Mouse (Mus musculus) adrenal gland, adult (tissue): ENCODE results near the gene Arrdc5.

Experiments used
- DNase-seq, 2 experiments: peaks; one replicate each; pipeline ENCODE4 v3.0.0; 2022 to 2023; ENCODE audit warnings: low spot score in 1 of 2; ENCODE audit not compliant: inconsistent age in 2 of 2

The Arrdc5 gene

DNA sequence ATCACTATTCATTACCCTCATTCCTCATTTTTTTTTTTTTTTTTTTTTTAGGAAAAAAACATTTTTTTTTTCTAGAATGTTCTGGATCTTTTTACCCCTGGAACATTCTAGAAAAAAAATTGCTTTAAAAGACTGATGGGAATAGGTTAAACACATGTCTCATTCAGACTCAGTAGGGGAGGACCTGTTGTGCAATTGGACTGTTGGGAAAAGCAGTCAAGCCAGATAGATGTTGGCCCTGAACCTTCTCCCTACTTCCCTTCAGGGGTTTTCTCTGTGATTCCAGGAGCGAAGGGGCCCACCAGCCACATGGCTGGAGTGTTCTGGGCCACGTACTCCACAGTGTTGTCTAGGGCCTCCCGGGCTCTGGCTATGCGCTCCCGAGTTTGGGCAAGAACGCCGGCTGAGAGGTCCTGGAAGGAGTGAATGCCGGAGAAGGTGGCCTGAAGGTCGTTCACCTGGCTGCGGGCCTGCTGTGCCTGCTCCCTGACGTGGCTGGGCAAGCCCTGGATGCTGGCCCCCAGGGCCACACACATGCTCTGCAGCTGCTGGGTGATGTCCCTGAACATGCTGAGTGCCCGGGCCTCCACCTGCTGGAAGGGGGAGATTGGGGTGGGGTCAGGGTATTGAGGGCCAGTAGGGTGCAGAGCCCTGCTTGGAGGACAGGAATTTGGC lies 20.5 kb downstream of the Arrdc5 start:
- peak in 1 of 2 experiments; percentile 85 for DNase-seq

DNA sequence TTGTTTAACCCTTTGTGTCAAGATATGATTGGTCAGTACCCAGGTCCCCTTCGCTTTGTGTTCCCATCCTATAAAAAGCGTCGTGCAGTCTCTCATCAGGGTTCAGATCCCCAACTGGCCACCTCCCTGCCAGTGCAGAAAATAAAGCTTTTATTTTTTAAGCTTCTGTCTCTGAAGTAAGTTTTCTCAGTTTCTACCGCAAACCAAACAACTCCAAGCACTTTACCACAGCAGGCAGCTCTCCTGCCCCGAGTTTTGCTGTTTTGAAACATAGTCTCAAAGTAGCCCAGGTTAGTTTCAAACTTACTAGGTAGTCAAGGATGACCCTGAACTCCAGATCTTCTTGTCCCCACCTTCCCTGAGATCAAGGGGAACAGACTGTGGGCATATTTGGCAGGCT lies 21.7 kb downstream of the Arrdc5 start:
- no peak for DNase-seq

DNA sequence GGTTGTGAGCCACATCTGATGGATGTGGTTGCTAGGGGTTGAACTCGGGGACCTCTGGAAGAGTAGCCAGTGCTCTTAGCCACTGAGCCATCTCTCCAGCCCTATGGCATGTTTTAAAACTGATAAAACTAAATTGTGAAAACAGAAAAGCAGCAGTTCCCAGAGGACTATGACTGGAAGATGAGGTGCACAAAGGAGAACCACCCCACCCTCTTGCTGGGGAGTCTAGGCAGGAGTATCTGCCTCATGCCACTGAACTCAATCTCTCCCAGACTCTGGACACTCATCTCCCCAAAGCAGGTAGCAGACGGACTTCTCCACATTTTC lies 22.6 kb downstream of the Arrdc5 start:
- DNase-seq: peak in 1 of 2 experiments; percentile 21

DNA sequence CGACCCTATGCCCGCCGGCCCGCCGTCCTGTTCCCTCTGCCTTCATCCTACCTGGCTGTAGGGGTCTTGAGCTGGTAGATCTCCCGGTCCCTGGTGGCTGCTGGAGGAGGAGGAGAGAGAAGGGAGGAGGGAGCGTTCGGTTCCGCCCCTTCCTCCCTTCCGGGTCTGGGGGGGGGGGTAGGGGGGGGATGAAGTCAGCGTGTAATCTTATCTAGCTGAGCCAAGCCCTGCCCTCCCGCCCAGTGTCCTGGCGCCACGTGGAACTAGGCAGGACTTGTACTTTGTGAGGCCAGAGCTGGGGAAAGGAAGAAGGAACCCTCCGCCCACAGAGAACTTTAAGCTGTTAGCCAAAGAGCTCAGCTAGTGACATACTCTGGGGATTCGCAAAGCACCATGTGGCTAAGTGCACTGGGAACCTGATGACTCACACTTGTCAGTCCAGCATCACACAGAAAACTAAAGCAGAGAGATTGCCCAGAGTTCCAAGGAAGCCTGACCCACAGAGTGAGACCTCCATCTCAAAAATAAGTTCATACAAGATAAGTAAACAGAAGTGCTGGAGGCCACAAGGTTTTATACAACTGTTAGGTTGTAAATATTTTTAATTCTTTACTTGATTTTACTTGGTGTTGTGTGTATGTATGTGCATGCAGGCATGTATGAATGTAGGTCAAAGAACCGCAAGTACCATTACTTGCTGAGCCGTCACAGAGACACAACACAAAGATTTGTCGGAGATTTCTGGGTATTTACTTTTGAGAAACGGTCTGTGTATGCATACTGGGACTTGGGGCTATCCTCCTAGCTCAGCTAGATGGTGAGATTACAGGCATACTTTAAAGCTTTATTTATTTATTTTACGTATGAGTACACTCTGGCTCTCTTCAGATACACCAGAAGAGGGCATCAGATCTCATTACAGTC lies 23.2 kb downstream of the Arrdc5 start, which contains the start of gene Ticam1:
TSS of gene Ticam1 (minus strand) at position 144 of the 924 bp plus-strand sequence.
- peak; percentile 96 to 97 for DNase-seq

- DNase-seq: peak; percentile 72 to 87
These were observed 24.1 kb downstream of the Arrdc5 start for GRCm38 (mm10) chr17:56275842-56276480.

- no peak for DNase-seq
These were observed 26.1 kb downstream of the Arrdc5 start for GRCm38 (mm10) chr17:56273986-56274385.

GRCm38 (mm10) chr17:56273482-56273881 lies 26.6 kb downstream of the Arrdc5 start:
- no peak for DNase-seq

- peak in 1 of 2 experiments; percentile 54 for DNase-seq
These were observed 27.4 kb downstream of the Arrdc5 start for GRCm38 (mm10) chr17:56272644-56273043.

DNA sequence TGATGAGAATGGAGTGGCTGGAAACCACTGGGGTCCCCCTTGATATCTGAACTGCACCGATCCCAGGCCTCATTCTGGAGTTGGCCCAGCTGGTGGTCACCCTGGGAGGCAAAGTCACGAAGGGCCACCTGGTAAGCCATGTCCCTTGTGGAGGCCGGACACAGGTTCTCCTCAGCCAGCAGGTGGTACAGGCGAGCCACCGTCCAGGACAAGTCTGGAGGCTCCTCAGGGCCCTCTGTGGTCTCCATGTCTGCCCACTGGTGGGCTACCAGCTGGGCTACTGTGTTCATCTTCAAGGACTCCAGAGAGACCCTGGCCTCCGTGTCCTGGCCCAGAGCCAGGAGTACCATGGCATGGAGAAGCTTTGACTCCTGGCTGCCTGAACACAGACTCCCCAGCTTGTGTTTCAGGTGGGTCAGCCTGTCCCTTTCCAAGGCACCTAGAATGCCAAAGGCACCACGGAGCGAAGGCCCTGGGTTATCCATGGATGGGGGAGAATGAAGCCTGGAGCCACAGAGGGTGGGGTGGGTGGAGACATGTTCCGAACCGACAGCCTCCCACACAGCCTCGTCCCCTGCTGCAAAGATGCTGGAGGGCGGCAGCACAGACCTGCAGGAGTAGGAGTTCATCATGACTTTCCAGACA lies 28.4 kb downstream of the Arrdc5 start:
- peak in 1 of 2 experiments; percentile 60 for DNase-seq

DNA sequence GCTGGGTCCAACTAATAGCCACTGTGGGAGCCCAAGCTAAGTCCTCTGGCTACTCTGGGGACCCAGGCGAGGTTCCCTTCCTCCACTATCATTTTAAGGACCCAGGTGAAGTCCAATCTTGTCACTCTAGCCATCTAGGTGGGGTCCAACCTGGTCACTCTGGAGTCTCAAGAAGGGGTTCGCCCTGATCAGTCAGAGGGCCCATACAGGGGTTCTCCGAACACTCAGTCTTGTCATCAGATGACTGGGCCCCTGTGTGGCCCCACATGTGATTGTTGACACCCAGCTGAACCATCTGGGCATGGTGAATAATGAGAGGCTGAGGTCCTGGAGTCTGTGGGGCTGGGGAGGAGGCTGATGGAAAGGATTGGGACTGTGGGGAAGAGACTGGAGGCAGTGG lies 30.3 kb downstream of the Arrdc5 start:
- DNase-seq: no peak

- DNase-seq: peak; percentile 61 to 87
These were observed 30.9 kb downstream of the Arrdc5 start for GRCm38 (mm10) chr17:56269153-56269630.

DNA sequence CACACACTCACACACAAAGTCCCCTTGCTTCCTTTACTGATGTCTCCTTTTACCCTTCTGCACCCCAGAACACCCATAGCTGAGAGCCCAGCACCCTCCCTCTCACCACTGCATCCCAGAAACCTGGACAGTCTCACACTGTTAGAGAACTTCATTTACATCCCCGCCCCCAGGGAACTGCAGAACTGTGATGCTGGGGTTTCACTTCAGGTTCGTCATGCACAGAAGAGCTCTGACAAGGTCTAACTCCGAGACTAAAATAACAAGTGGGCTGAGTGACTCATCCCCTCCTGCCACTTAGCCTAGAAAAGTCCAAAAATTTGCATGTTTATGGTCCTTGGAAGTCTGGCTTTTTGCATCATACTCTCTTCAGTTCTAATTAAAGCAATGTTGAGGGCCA lies 33.8 kb downstream of the Arrdc5 start:
- peak; percentile 77 to 91 for DNase-seq

GRCm38 (mm10) chr17:56265869-56266268 lies 34.2 kb downstream of the Arrdc5 start:
- peak in 1 of 2 experiments; percentile 61 for DNase-seq

DNA sequence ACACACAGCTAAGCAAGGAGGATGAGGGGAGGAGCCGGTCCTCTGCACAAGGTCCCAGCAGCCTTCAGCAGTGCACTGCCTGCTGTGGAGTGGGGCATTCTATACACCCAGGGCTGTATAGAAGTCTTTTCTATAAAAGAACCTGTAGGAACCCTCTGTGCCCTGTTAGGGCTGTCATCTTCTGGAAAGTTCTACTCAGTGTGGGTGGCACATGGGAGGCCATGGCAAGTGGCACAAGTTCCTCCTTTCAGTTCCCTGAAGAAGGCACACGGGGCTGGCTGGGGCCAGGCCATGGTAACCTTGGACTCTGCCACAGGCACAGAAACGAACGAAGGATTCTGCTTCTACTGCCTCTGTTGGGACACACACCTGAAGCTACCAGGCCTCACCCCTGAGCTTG lies 35.1 kb downstream of the Arrdc5 start:
- peak in 1 of 2 experiments; percentile 76 for DNase-seq

DNA sequence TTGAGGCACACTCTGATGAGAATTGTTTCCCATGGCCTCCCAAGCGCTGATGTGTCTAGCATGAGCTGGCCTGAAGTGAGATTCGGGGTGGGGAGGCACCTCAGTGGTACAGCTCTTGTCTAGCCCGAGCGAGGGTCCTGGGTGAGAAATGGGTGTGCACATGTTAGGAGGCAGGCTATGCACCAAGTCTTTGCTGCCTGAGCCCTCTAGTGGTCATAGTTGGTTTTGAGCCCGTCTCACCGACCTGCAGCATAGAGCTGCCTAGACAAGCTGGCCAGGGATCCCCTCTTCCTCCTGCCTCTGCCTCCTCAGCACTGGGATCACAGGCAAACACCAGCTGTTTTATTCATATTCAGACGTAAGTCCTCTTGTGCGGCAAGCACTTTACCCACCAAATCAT lies 36.1 kb downstream of the Arrdc5 start:
- DNase-seq: peak; percentile 80 to 93

DNA sequence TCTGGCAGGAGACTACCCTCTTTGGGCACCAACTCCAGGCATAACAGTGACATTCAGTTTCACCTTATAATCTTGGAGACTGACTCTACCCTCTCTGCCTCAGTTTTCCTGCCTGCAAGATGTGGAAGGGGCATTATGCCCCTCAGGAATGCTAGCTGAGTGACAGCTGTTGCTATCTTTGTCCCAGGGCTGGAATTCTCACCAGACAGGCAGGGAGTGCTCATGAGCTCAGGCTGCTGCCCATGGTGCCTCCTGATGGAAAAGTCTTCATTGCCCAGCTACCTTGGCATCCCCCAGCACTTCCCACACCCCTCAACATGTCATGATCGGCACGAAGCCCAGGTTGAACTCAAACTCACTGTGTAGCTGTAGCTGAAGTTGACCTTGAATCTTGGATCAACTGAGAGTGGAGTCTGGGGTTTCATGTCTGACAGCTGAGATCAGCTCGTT lies 37.4 kb downstream of the Arrdc5 start:
- DNase-seq: peak in 1 of 2 experiments; percentile 46

- peak in 1 of 2 experiments; percentile 45 for DNase-seq
These were observed 38.9 kb downstream of the Arrdc5 start for GRCm38 (mm10) chr17:56261166-56261565.

- peak; percentile 11 to 35 for DNase-seq
These were observed 40.6 kb downstream of the Arrdc5 start for GRCm38 (mm10) chr17:56259301-56260037.

DNA sequence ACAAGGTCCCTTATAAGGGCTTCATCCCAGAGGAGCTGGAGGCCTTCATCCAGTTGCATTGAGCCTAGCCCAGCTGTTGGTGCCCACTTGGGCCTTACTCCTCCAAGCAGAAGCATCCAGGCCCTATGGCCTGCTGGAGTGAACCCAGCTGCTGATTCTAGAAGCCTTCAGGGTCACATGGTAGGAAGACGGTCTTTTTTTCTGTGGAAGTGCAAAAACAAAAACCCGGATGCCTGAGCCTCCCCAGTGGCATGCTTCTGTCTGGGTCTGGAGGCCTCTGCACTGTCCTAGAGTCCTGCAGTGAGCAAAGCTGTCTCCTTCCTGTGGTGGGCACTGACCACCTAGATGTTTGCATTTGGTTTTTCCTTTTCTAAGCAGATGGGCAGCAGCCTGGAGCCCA lies 41.3 kb downstream of the Arrdc5 start:
- DNase-seq: peak in 1 of 2 experiments; percentile 23

GRCm38 (mm10) chr17:56258269-56258668 lies 41.8 kb downstream of the Arrdc5 start:
- peak; percentile 27 to 44 for DNase-seq
